ENCODE assay signal across 23 mouse cellular contexts in genomic region chr9:120894376-120894775, GRCm38 (mm10). TPM values are rescaled to one million over a fixed set of nuclear protein-coding genes. Genes with fewer than 3 reads are reported as not detected.
DNase-seq lines count a peak whose midpoint lies in the region; ATAC-seq and TF ChIP-seq lines count a peak whose summit lies in the region.
"Had no signal": no experiment of that assay in that cellular context is flagged by ENCODE, and none has a peak within 500 bp of the region (broad histone marks: within the 10 kb centered on the region; RNA-seq: fewer than 3 reads in every experiment).

No protein-coding gene starts in this region.

- DNase-seq in kidney, adult 18-20 months = peak; percentile 50
- DNase-seq in kidney, postnatal 10 days = no peak
- no peak for DNase-seq in thymus, adult 2 months
- DNase-seq: adrenal gland, postnatal 10 days; cerebellum, postnatal 10 days; gastrocnemius, postnatal 14 days; heart, postnatal 14 days; lung, postnatal 4 days; thymus, postnatal 4 days had no signal

- TF ChIP-seq POLR2A in thymus, adult 2 months (IDR thresholded peaks at IDR 0.05; ENCODE audit: control insufficient read depth, extremely low read depth, insufficient read depth, low read length, poor library complexity) = no peak

- H3K27me3 ChIP-seq in intestine, embryonic 16.5 days (replicated peaks; ENCODE audit: control insufficient read depth, insufficient read depth, low read length) = no peaks in the 10 kb centered on the region
- no peaks in the 10 kb centered on the region for H3K27me3 ChIP-seq in kidney, embryonic 16.5 days (ENCODE audit: insufficient read depth, low read length)
- H3K27me3 ChIP-seq in liver, embryonic 16.5 days (ENCODE audit: control insufficient read depth, insufficient read depth, low read depth, low read length) = no peaks in the 10 kb centered on the region
- H3K27me3 ChIP-seq in thymus, adult 2 months (ENCODE audit: control insufficient read depth, insufficient read depth, low read length) = no peaks in the 10 kb centered on the region
- H3K27me3 ChIP-seq: embryonic facial prominence, embryonic 12.5 days; forebrain, embryonic 13.5 days; hindbrain, embryonic 12.5 days had no signal

- 78% methylated on average over 9 of the region's 9 CpGs for WGBS in intestine, embryonic 16.5 days
- 58% methylated on average over 9 of the region's 9 CpGs for whole genome bisulfite sequencing in kidney, embryonic 16.5 days
- 59% methylated on average over 9 of the region's 9 CpGs for WGBS in liver, embryonic 16.5 days (ENCODE audit: insufficient replicate concordance)
- 86% methylated on average over 9 of the region's 9 CpGs for WGBS in thymus, adult 2 months

- H3K4me1 ChIP-seq in intestine, embryonic 16.5 days (ENCODE audit: control insufficient read depth, insufficient read depth, low read length) = peaks cover 8% of the 10 kb centered on the region
- peaks cover 30% of the 10 kb centered on the region for H3K4me1 ChIP-seq in kidney, embryonic 16.5 days (ENCODE audit: insufficient read depth, low read length)
- no peaks in the 10 kb centered on the region; the same call in none of the 2 replicates for H3K4me1 ChIP-seq in liver, embryonic 16.5 days (ENCODE audit: control insufficient read depth, low read depth, low read length)
- H3K4me1 ChIP-seq in thymus, adult 2 months (replicated peaks; ENCODE audit: control insufficient read depth, insufficient read depth, low read length) = no peaks in the 10 kb centered on the region
- H3K4me1 ChIP-seq: embryonic facial prominence, embryonic 12.5 days; forebrain, embryonic 13.5 days; midbrain, embryonic 10.5 days had no signal

- no peak overlapping the region for H3K4me3 ChIP-seq in intestine, embryonic 16.5 days (ENCODE audit: low read length)
- H3K4me3 ChIP-seq in kidney, embryonic 16.5 days (ENCODE audit: low read length) = no peak overlapping the region
- 0 out of 2 replicates have a peak overlapping the region, but pooled peaks have one; percentile 4 for H3K4me3 ChIP-seq in liver, embryonic 16.5 days (ENCODE audit: low read depth, low read length)
- H3K4me3 ChIP-seq in thymus, adult 2 months (ENCODE audit: control insufficient read depth, insufficient read depth, low read length) = no peak overlapping the region
- H3K4me3 ChIP-seq: embryonic facial prominence, embryonic 12.5 days; erythroblast, embryonic 14.5 days; forebrain, embryonic 13.5 days; hindbrain, embryonic 12.5 days; midbrain, embryonic 10.5 days had no signal

- no peak overlapping the region for H3K4me2 ChIP-seq in intestine, embryonic 16.5 days (ENCODE audit: low read depth, low read length)
- H3K4me2 ChIP-seq in kidney, embryonic 16.5 days (replicated peaks; ENCODE audit: low read depth, low read length) = peak overlapping the region; percentile 38
- peak overlapping the region; percentile 36; the same call in 1 of the 2 replicates for H3K4me2 ChIP-seq in liver, embryonic 16.5 days (ENCODE audit: low read depth, low read length)
- H3K4me2 ChIP-seq: embryonic facial prominence, embryonic 12.5 days; forebrain, embryonic 13.5 days; heart, embryonic 11.5 days; hindbrain, embryonic 12.5 days had no signal

- H3K36me3 ChIP-seq in intestine, embryonic 16.5 days (ENCODE audit: control insufficient read depth, insufficient read depth, low read length) = no peaks in the 10 kb centered on the region
- no peaks in the 10 kb centered on the region for H3K36me3 ChIP-seq in kidney, embryonic 16.5 days (ENCODE audit: insufficient read depth, low read length)
- H3K36me3 ChIP-seq in liver, embryonic 16.5 days (ENCODE audit: control insufficient read depth, insufficient read depth) = no peaks in the 10 kb centered on the region
- H3K36me3 ChIP-seq in thymus, adult 2 months (ENCODE audit: control insufficient read depth, insufficient read depth, low read length) = no peaks in the 10 kb centered on the region
- H3K36me3 ChIP-seq: embryonic facial prominence, embryonic 12.5 days; G1E; hindbrain, embryonic 12.5 days; midbrain, embryonic 10.5 days had no signal

- 0 out of 2 replicates have a peak overlapping the region, but pooled peaks have one; percentile 27 for H3K27ac ChIP-seq in intestine, embryonic 16.5 days (ENCODE audit: low read length)
- peak overlapping the region; percentile 84 for H3K27ac ChIP-seq in kidney, embryonic 16.5 days (ENCODE audit: low read length)
- peak overlapping the region; percentile 36 for H3K27ac ChIP-seq in liver, embryonic 16.5 days (ENCODE audit: low read length)
- no peak overlapping the region for H3K27ac ChIP-seq in thymus, adult 2 months (ENCODE audit: control insufficient read depth, insufficient read depth, low read length)
- H3K27ac ChIP-seq: embryonic facial prominence, embryonic 12.5 days; forebrain, embryonic 13.5 days; hindbrain, embryonic 12.5 days; liver, embryonic 14.5 days; midbrain, embryonic 10.5 days had no signal

- 0 out of 2 replicates have a peak overlapping the region, but pooled peaks have one; percentile 31 for H3K9ac ChIP-seq in intestine, embryonic 16.5 days (ENCODE audit: low read depth, low read length)
- H3K9ac ChIP-seq in kidney, embryonic 16.5 days (replicated peaks; ENCODE audit: low read length) = peak overlapping the region; percentile 28; the same call in 1 of the 2 replicates
- H3K9ac ChIP-seq in liver, embryonic 16.5 days (ENCODE audit: low read depth, low read length) = no peak overlapping the region
- H3K9ac ChIP-seq: embryonic facial prominence, embryonic 12.5 days; forebrain, embryonic 13.5 days; hindbrain, embryonic 12.5 days; liver, embryonic 14.5 days had no signal

- H3K9me3 ChIP-seq in intestine, embryonic 16.5 days (ENCODE audit: control insufficient read depth, low read length) = no peaks in the 10 kb centered on the region
- H3K9me3 ChIP-seq in kidney, embryonic 16.5 days (ENCODE audit: low read length) = no peaks in the 10 kb centered on the region
- H3K9me3 ChIP-seq in liver, embryonic 16.5 days (replicated peaks; ENCODE audit: control insufficient read depth, low read length) = no peaks in the 10 kb centered on the region
- H3K9me3 ChIP-seq: embryonic facial prominence, embryonic 12.5 days; forebrain, embryonic 13.5 days; G1E; hindbrain, embryonic 12.5 days; midbrain, embryonic 10.5 days had no signal

- TF ChIP-seq CTCF in thymus, adult 2 months (IDR thresholded peaks at IDR 0.05; ENCODE audit: borderline replicate concordance, control insufficient read depth, extremely low read depth, insufficient read depth, low read length, poor library complexity) = no peak

- ATAC-seq in intestine, embryonic 16.5 days = no peak
- no peak for ATAC-seq in kidney, embryonic 16.5 days (ENCODE audit: low FRiP score, low TSS enrichment)
- no peak for ATAC-seq in liver, embryonic 16.5 days (ENCODE audit: low read depth)
- no peak for ATAC-seq in megakaryocyte-erythroid progenitor cell, adult 5-6 weeks (replicated peaks; ENCODE audit: low FRiP score, low TSS enrichment, poor library complexity, severe bottlenecking)
- no peak for ATAC-seq in CD4-positive, CD25-positive, alpha-beta regulatory T cell, adult 4 months
- ATAC-seq: activated CD4-positive, CD25-positive, alpha-beta regulatory T cell, adult 4 months; forebrain, embryonic 13.5 days had no signal

RNA-seq across cellular contexts. Expression of gene Ctnnb1, which starts 34.6 kb away (rescaled TPM):
- 448 and 454 TPM in 2 replicates for polyA plus RNA-seq in intestine, embryonic 16.5 days (2015; fragmentation: Nextera tagmentation; extraction: Ambion mirVana)
- polyA plus RNA-seq in kidney, embryonic 16.5 days (2015; fragmentation: Nextera tagmentation; extraction: Ambion mirVana) = 639 and 663 TPM in 2 replicates
- 90.6 and 94.7 TPM in 2 replicates for polyA plus RNA-seq in liver, embryonic 16.5 days (2015; fragmentation: Nextera tagmentation; extraction: Ambion mirVana)
- total RNA-seq in megakaryocyte-erythroid progenitor cell, adult 5-6 weeks (2014; fragmentation: Nextera tagmentation) = 290 and 302 TPM in 2 replicates
- total RNA-seq in megakaryocyte-erythroid progenitor cell, adult 5-6 weeks (2017) = 475 and 509 TPM in 2 replicates
- 100 to 1,000 TPM in 1 of 2 experiments, 10 to 100 TPM in 1; 59.3 to 107 TPM for polyA plus RNA-seq in CD4-positive, CD25-positive, alpha-beta regulatory T cell, adult 4 months (2017; shearing (Covaris generic))
- 115 and 117 TPM in 2 replicates for polyA plus RNA-seq in thymus, adult 2 months (2012; rRNA removed)
